13 mouse cellular contexts compared by ENCODE assay signal in genomic region chr2:166701248-166702112, GRCm38 (mm10). TPM values are rescaled to one million over a fixed set of nuclear protein-coding genes. Genes with fewer than 3 reads are reported as not detected.
A peak's percentile ranks its signal among the peaks of the same experiment; 100 is the strongest.
DNase-seq lines count a peak whose midpoint lies in the region; ATAC-seq and TF ChIP-seq lines count a peak whose summit lies in the region.
"Had no signal": no experiment of that assay in that cellular context is flagged by ENCODE, and none has a peak within 500 bp of the region (broad histone marks: within the 10 kb centered on the region; RNA-seq: fewer than 3 reads in every experiment).

No protein-coding gene starts in this region.

- no peak overlapping the region for H3K4me2 ChIP-seq in lung, embryonic 14.5 days
- H3K4me2 ChIP-seq in liver, embryonic 15.5 days = peak overlapping the region; percentile 80
- no peak overlapping the region for H3K4me2 ChIP-seq in forebrain, embryonic 14.5 days (ENCODE audit: low read length)
- H3K4me2 ChIP-seq: heart, embryonic 15.5 days had no signal

- H3K36me3 ChIP-seq in lung, embryonic 14.5 days (ENCODE audit: insufficient read depth) = no peaks in the 10 kb centered on the region
- H3K36me3 ChIP-seq in liver, embryonic 15.5 days (replicated peaks) = peaks cover 27% of the 10 kb centered on the region
- peaks cover 6% of the 10 kb centered on the region; the same call in 1 of the 2 replicates for H3K36me3 ChIP-seq in forebrain, embryonic 14.5 days (ENCODE audit: control insufficient read depth, insufficient read depth, low read length)

- DNase-seq in lung, embryonic 14.5 days = peak; percentile 23
- DNase-seq in lung, postnatal 4 days = no peak
- DNase-seq in thymus, postnatal 10 days (ENCODE audit: low spot score in 2 of 2) = peak; percentile 25 to 37
- no peak for DNase-seq in layer of hippocampus, postnatal 25 days (ENCODE audit: extremely low spot score in 1 of 2, low spot score in 1 of 2)
- DNase-seq in kidney, adult 11 months = no peak
- DNase-seq in forebrain, embryonic 14.5 days (ENCODE audit: low spot score) = no peak
- DNase-seq: cerebellum, postnatal 36 days; gastrocnemius, postnatal 10 days; kidney, adult 9 months had no signal

- no peak for TF ChIP-seq CTCF in lung, embryonic 14.5 days (IDR thresholded peaks at IDR 0.05; ENCODE audit: low read depth)

- no peak for ATAC-seq in lung, embryonic 14.5 days (ENCODE audit: insufficient read depth)
- 0 out of 2 replicates have a peak, but pooled peaks have one; percentile 33 for ATAC-seq in erythroblast, adult 5-6 weeks (replicated peaks; ENCODE audit: low FRiP score, poor library complexity, severe bottlenecking)
- ATAC-seq in liver, embryonic 15.5 days (ENCODE audit: insufficient read depth) = no peak
- no peak for ATAC-seq in forebrain, embryonic 14.5 days

- H3K9ac ChIP-seq in lung, embryonic 14.5 days = no peak overlapping the region
- peak overlapping the region; percentile 38 for H3K9ac ChIP-seq in liver, embryonic 15.5 days
- no peak overlapping the region for H3K9ac ChIP-seq in forebrain, embryonic 14.5 days (ENCODE audit: low read length)
- H3K9ac ChIP-seq: heart, embryonic 15.5 days had no signal

- no peaks in the 10 kb centered on the region for H3K4me1 ChIP-seq in lung, embryonic 14.5 days (ENCODE audit: insufficient read depth)
- peaks cover 92% of the 10 kb centered on the region for H3K4me1 ChIP-seq in liver, embryonic 15.5 days (replicated peaks)
- H3K4me1 ChIP-seq in forebrain, embryonic 14.5 days (ENCODE audit: control insufficient read depth, insufficient read depth, low read length) = no peaks in the 10 kb centered on the region

- H3K27me3 ChIP-seq in lung, embryonic 14.5 days (ENCODE audit: insufficient read depth, low read length) = no peaks in the 10 kb centered on the region
- H3K27me3 ChIP-seq in liver, embryonic 15.5 days = no peaks in the 10 kb centered on the region
- no peaks in the 10 kb centered on the region for H3K27me3 ChIP-seq in forebrain, embryonic 14.5 days (replicated peaks; ENCODE audit: control insufficient read depth, insufficient read depth, low read length)
- H3K27me3 ChIP-seq: heart, embryonic 15.5 days had no signal

- H3K27ac ChIP-seq in lung, embryonic 14.5 days (ENCODE audit: low read depth) = no peak overlapping the region
- peak overlapping the region; percentile 91 for H3K27ac ChIP-seq in liver, embryonic 15.5 days (replicated peaks)
- H3K27ac ChIP-seq in forebrain, embryonic 14.5 days (ENCODE audit: low read depth, low read length) = no peak overlapping the region
- H3K27ac ChIP-seq: forebrain, embryonic 10.5 days; heart, embryonic 15.5 days had no signal

- 43% methylated on average over 23 of the region's 23 CpGs for WGBS in lung, embryonic 14.5 days
- 45% methylated on average over 23 of the region's 23 CpGs for WGBS in liver, embryonic 15.5 days (ENCODE audit: insufficient replicate concordance)
- 73% methylated on average over 23 of the region's 23 CpGs for WGBS in forebrain, embryonic 14.5 days

- H3K9me3 ChIP-seq in lung, embryonic 14.5 days (ENCODE audit: low read depth, low read length) = no peaks in the 10 kb centered on the region; the same call in 1 of the 2 replicates
- peaks cover 7% of the 10 kb centered on the region; the same call in 1 of the 2 replicates for H3K9me3 ChIP-seq in liver, embryonic 15.5 days (replicated peaks)
- no peaks in the 10 kb centered on the region for H3K9me3 ChIP-seq in forebrain, embryonic 14.5 days (replicated peaks; ENCODE audit: control insufficient read depth, low read length)
- H3K9me3 ChIP-seq: heart, embryonic 15.5 days had no signal

- H3K4me3 ChIP-seq in lung, embryonic 14.5 days (ENCODE audit: low read depth, low read length) = no peak overlapping the region
- peak overlapping the region; percentile 61 for H3K4me3 ChIP-seq in liver, embryonic 15.5 days (replicated peaks)
- no peak overlapping the region for H3K4me3 ChIP-seq in forebrain, embryonic 14.5 days (ENCODE audit: low read depth, low read length)
- H3K4me3 ChIP-seq: forebrain, embryonic 10.5 days; heart, embryonic 15.5 days had no signal

RNA-seq across cellular contexts. Expression of gene Prex1, which starts 12.2 kb away (rescaled TPM):
- 12.9 and 13.8 TPM in 2 replicates for polyA plus RNA-seq in lung, embryonic 14.5 days (2014; fragmentation: Nextera tagmentation; extraction: Ambion mirVana)
- 15.9 and 26.5 TPM in 2 replicates for total RNA-seq in erythroblast, adult 5-6 weeks (2015; ENCODE audit: low replicate concordance)
- 19.8 and 35.4 TPM in 2 replicates for total RNA-seq in erythroblast, adult 5-6 weeks (2017; ENCODE audit: low replicate concordance)
- 13.7 TPM in 2 replicates for polyA plus RNA-seq in liver, embryonic 15.5 days (2015; fragmentation: Nextera tagmentation; extraction: Ambion mirVana)
- 10 to 100 TPM; 75.4 to 85.2 TPM for total RNA-seq in layer of hippocampus, postnatal 25 days (2021)
- 28.4 and 34.4 TPM in 2 replicates for polyA plus RNA-seq in forebrain, embryonic 14.5 days (2014; fragmentation: Nextera tagmentation; extraction: Ambion mirVana)

Comparison
In these comparisons a context has a peak if more than half of its experiments do, and no peak if none do; other contexts are left out.
1. DNase-seq: peak in lung, embryonic 14.5 days (single experiment) and thymus, postnatal 10 days (2 of 2); none in lung, postnatal 4 days (0 of 2), layer of hippocampus, postnatal 25 days (0 of 2), kidney, adult 11 months (single experiment) and forebrain, embryonic 14.5 days (single experiment).